Mouse (Mus musculus) kidney, adult 2 months (tissue): ENCODE measurements at regions not wholly inside any gene's neighbourhood (a gene's known extent, or its start where the extent isn't known, plus 50 kb on each side); places are given as distances from the start of the nearest gene placed in this dataset.

Experiments used
- DNase-seq: peaks from one replicate; pipeline ENCODE4 v3.0.0; 2021
- H3K27ac ChIP-seq: fragments of 200-500 bp; 2 replicates; pipeline ENCODE4 v1.5.1; 2012; ENCODE audit warnings: low read depth, low read length, control low read depth, inconsistent platforms; ENCODE audit not compliant: insufficient read depth
- H3K27me3 ChIP-seq: fragments of 200-500 bp; replicated peaks from 2 replicates; pipeline ENCODE4 v1.6.1; 2012; ENCODE audit warnings: mild to moderate bottlenecking, moderate library complexity, low read length, inconsistent platforms; ENCODE audit not compliant: control insufficient read depth, insufficient read depth
- H3K36me3 ChIP-seq: fragments of 200-500 bp; 2 replicates; pipeline ENCODE4 v1.6.1; 2012; ENCODE audit warnings: mild to moderate bottlenecking, moderate library complexity, low read length, inconsistent platforms; ENCODE audit not compliant: control insufficient read depth, insufficient read depth
- H3K4me1 ChIP-seq: fragments of 200-500 bp; 2 replicates; pipeline ENCODE4 v1.6.1; 2011; ENCODE audit warnings: low read length; ENCODE audit not compliant: control insufficient read depth, insufficient read depth
- H3K4me3 ChIP-seq: fragments of 200-500 bp; 2 replicates; pipeline ENCODE4 v1.5.1; 2011; ENCODE audit warnings: mild to moderate bottlenecking, low read depth, low read length, control low read depth; ENCODE audit not compliant: insufficient read depth
- CTCF ChIP-seq: fragments of 200-500 bp; conservative IDR thresholded peaks from 2 replicates; pipeline ENCODE4 v1.5.1; 2011; ENCODE audit warnings: low read depth, mild to moderate bottlenecking, control low read depth, low read length, moderate library complexity, mixed read lengths; ENCODE audit not compliant: insufficient read depth, insufficient read length
- POLR2A ChIP-seq: fragments of 200-500 bp; IDR thresholded peaks from one replicate; pipeline ENCODE4 v1.6.1; 2011; ENCODE audit warnings: low read depth, low read length, control low read depth
- WGBS: fragments of 180-500 bp; shearing (Covaris S2); methylation state at CpG from one replicate; pipeline ENCODE4 v1.1.7; 2018; 5-methylcytosine and 5-hydroxymethylcytosine counted together

DNA sequence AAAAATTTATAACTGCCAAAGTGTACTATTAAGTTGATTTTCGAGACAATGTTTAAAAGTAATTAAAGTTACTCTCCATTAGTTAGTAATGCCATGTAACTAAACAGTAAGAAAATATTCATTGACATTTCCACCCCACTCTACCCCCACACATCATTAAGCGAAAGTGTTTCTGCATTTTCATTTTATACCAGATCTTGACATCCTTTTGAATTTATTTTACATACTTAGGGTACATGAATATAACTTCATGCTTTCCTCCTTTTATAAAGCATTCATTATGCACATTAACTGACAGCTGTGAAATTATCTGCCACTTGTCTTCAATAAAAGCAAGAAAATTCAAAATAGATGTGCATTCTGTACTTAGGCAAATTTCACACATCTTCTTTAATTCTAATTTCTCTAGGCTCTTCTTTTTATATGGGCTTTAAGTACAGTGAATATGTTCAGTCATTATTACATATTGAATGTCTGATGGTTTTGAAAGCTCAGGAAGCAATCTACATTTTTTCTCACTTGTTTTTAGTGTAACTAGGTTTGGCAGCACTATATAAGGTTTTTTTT is 526.5 kb downstream of the Epha5 start:
- H3K4me1 ChIP-seq = no peaks in the 10 kb centered on the region
- H3K4me3 ChIP-seq = no peak overlapping the region
- TF ChIP-seq CTCF (no peak), POLR2A (no peak)
- no peaks in the 10 kb centered on the region for H3K36me3 ChIP-seq
- H3K27ac ChIP-seq = no peak overlapping the region
- 57% methylated on average over 2 of the region's 2 CpGs for WGBS
- no peak for DNase-seq
- H3K27me3 ChIP-seq = no peaks in the 10 kb centered on the region

DNA sequence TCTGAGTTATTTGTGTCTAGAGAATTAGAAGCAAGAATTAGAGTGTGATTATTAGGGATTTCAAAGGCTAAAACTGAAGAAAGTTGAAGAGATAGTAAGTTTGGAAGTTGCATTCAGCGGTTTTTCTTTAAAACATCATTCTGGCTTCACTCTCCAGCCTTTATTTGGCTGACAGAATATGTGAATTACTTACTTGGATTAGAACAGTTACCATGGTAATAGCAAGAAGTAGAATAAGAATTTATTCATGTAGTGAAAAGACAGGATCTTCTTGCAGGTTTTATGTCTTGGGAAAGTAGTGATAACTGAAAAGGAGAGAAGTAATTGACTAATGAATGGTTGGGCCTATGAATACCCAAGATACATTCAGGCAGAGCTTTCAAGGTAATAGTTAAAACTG is 517.1 kb upstream of the Tecrl start:
- Histone ChIP-seq H3K4me1 (no peaks in the 10 kb centered on the region), H3K36me3 (no peaks in the 10 kb centered on the region), H3K4me3 (no peak overlapping the region), H3K27me3 (no peaks in the 10 kb centered on the region), H3K27ac (no peak overlapping the region)
- WGBS = 66% methylated on average over 1 of the region's 1 CpGs
- DNase-seq = no peak
- no peak for TF ChIP-seq POLR2A
- TF ChIP-seq CTCF = no peak

DNA sequence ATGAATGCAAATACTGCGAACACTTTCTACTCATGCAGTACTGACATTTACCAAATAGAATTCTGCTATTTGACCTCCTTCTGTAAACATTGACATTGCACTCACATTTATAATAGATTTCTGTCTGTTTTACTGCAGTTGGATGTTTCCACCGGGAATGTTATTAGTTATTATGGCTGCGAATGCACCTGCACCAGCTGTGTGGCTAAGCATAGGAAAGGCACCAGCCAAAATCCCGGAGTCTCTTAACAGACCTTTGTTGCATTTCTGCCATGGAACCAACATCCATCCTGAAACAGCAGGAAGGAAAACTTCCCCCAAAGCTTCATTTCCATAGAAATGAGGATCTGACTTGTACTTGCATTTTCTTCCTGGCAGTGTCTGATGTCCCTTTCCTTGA is 513.4 kb upstream of the Tecrl start:
- TF ChIP-seq POLR2A (no peak), CTCF (no peak)
- Histone ChIP-seq H3K4me3 (no peak overlapping the region), H3K27ac (no peak overlapping the region), H3K36me3 (no peaks in the 10 kb centered on the region), H3K27me3 (no peaks in the 10 kb centered on the region), H3K4me1 (no peaks in the 10 kb centered on the region)
- no peak for DNase-seq
- 77% methylated on average over 4 of the region's 4 CpGs for WGBS

DNA sequence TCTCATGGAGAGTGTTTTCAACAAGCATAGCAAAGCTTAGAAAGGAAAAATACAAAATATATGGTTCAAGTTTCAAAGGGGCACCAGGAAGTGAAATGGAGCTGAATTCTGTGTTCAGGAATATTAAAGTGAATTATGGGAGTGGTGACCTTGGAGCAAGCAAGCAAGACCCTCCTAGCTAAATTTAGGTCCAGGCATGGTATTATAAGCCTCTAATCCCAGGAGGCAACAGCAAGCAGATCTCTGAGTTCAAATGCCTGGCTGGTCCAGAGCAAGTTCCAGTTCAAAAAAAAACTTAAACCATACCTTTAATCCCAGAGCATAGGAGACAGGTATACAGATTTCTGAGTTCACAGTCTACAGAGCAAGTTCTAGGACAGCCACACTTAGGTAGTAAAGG is 506.7 kb upstream of the Tecrl start:
- Histone ChIP-seq H3K27ac (no peak overlapping the region), H3K36me3 (no peaks in the 10 kb centered on the region), H3K4me3 (no peak overlapping the region), H3K27me3 (no peaks in the 10 kb centered on the region), H3K4me1 (no peaks in the 10 kb centered on the region)
- no peak for DNase-seq
- no peak for TF ChIP-seq CTCF
- no peak for TF ChIP-seq POLR2A

DNA sequence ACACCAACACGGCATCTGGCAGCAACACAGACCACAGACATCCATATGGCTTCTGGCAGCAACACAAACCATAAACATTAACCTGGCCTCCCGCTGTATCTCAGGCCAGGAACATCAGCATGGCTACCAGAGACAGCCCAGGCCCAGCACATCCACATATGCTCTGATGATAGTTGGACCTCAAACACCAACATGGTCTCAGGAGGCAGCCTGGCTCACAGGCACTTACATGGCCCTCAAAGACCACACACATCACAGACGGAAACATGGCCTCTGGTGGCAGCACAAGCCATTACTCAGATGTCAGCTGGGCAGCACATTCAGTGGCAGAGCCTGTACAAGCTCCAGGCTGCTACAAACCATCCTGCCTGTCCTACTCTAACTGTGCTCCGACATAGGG is 497.0 kb upstream of the Tecrl start:
- 67% methylated on average over 4 of the region's 4 CpGs for WGBS
- TF ChIP-seq POLR2A (no peak), CTCF (no peak)

DNA sequence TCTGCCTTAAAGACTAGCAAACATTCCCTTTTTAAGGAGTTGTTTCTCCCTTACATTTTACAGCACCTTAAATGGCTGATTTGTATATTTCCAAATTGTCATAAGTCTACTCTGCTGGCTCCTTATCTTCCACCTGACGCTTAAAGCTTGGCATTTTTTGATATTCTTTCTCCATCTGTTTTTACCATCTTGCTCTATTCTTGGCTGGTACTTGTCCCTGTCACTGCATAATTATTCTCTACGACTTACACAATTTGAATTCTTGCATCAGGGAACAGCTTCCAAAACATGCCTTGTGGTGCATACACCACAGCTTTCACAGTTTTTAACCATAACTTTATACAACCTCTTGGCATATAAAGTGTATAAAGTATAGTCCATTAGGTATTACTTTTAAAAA is 471.6 kb upstream of the Tecrl start:
- Histone ChIP-seq H3K4me1 (no peaks in the 10 kb centered on the region), H3K4me3 (no peak overlapping the region), H3K27ac (no peak overlapping the region), H3K36me3 (no peaks in the 10 kb centered on the region), H3K27me3 (no peaks in the 10 kb centered on the region)
- 86% methylated on average over 2 of the region's 2 CpGs for WGBS
- DNase-seq = no peak
- no peak for TF ChIP-seq POLR2A
- TF ChIP-seq CTCF = no peak

More for the DNA sequence above, 497.0 kb upstream of the Tecrl start:
- H3K4me1 ChIP-seq = no peaks in the 10 kb centered on the region
- H3K27ac ChIP-seq = no peak overlapping the region
- H3K36me3 ChIP-seq = no peaks in the 10 kb centered on the region
- H3K27me3 ChIP-seq = no peaks in the 10 kb centered on the region
- DNase-seq = no peak
- H3K4me3 ChIP-seq = no peak overlapping the region

DNA sequence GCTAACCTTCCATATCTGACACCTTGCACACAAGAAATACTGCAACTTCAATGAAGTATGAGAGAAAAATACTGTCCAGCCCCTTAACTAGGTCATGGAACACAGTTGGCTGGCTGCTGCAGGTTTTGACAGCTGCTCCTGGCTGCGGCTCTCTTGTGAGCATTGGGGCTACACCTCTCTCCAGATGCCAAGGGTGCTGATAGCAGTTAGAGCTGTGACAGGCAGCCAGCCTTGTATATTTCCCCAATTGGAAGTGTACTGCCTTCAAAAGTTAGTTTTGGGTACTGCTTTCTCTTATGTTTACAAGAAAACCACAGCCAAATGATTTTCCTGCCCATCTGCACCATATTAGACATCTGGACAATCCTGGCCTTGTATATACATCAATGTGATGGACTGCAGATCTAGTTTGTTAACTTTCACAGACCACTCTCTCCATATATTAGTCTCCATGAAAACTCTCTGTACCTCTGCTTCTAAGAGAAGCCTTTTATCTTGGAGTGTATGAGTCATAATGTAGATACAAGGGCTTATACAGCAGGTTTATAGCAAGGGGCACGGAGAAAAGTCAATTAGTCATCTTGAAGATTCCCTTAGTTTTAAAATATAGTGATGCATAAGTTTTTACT is 470.0 kb upstream of the Tecrl start:
- DNase-seq = no peak

More for the DNA sequence above, 470.0 kb upstream of the Tecrl start:
- no peaks in the 10 kb centered on the region for H3K27me3 ChIP-seq
- TF ChIP-seq CTCF (no peak), POLR2A (no peak)
- H3K27ac ChIP-seq = no peak overlapping the region
- no peaks in the 10 kb centered on the region for H3K36me3 ChIP-seq
- no peak overlapping the region for H3K4me3 ChIP-seq
- WGBS = 64% methylated on average over 2 of the region's 2 CpGs
- H3K4me1 ChIP-seq = no peaks in the 10 kb centered on the region
